Mouse (Mus musculus) WW6 (cell line): ENCODE measurements around the gene Gm7138.
"Not testable (repeated sequence)": the region's sequence is repeated elsewhere in the genome, so short reads cannot be mapped to it uniquely, and the experiment has no call there.

Experiments
- DNase-seq: peaks from one replicate; pipeline ENCODE4 v3.0.0-alpha.2; 2013; ENCODE audit warnings: low read depth, low spot score

Gm7138 gene

DNA sequence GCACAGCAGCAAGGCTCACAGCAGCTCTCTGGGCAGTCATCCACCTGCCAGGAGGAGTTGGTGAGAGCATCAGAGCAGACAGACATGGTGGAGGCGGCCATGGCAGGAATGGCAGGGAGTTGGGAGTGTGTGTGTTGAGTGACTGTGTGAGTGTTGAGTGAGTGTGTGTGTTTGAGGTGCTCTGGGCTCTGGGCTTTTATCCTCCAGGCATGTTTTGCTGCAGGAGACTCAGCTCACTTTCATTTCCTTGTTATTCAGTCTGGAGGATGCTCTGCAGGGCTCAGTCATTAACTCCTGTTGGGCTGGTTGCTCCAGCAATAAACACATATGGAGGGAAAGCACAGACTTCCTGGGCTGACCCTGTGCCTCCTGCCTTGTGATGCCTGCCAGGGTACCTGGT is at the start of gene Gm7138:
Gene Gm7138 (minus strand): TSS at position 101 of the 400 bp plus-strand sequence.
- not testable (repeated sequence) for DNase-seq

DNA sequence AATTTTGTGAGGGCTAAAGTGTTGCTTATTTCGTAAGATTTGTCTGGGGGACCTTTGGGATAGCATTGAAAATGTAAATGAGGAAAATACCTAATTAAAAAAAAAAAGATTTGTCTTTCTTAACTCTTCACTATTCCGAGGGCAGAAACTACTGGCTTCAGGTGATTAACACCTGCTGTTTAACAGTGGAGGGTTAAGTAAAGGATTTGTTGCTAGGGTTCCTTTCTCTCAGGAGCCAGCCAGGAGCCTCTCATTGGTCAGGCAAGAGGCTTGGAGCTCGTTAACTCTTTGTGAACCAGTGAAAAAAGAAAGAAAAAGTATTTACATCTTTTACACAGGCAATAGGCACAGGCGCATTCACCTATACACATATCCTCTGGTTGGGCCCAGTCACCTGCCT is 42.5 kb upstream of the Gm7138 start:
- DNase-seq = no peak

- no peak for DNase-seq
Observed at GRCm38 (mm10) chr10:77818523-77818922, 41.8 kb upstream of the Gm7138 start.

DNA sequence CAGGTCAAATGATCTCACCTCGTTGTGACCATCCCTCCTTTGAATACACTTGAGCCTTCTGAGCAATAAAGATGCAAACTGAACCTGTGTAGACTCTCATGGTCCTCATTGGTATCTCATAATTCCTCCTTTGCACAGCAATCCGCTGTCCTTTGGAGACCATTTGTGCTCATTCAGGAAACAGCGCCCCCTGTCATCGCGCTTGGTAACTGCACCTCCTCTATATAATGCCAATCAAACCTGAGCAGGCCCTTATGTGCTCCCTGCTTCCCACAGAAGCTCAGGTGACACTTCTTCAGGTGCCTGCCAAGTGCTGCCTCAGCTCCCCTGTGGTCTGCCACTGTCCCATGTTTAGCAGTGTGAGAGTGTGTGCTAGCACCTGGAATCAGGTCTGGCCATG is 38.8 kb upstream of the Gm7138 start:
- DNase-seq = no peak

DNA sequence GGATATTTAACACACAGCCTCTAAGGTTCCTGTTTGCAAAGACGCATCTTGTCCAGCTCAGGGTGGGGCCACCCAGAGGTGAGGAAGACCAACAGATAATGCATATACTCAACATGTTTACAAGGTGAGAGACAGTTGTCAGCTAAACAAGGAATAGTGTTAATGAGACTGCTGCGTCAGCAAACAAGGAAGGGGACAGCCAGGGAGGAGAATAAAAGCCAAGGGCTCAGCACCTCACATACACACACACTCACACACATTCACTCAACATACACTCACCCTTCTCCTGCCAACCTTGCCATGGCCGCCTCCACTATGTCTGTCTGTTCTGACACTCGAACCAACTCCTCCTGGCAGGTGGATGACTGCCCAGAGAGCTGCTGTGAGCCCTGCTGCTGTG is 37.6 kb upstream of the Gm7138 start, which contains the start of gene Gm2696:
Gene Gm2696 (plus strand): TSS at position 301 of the 400 bp plus-strand sequence.
- DNase-seq = no peak

DNA sequence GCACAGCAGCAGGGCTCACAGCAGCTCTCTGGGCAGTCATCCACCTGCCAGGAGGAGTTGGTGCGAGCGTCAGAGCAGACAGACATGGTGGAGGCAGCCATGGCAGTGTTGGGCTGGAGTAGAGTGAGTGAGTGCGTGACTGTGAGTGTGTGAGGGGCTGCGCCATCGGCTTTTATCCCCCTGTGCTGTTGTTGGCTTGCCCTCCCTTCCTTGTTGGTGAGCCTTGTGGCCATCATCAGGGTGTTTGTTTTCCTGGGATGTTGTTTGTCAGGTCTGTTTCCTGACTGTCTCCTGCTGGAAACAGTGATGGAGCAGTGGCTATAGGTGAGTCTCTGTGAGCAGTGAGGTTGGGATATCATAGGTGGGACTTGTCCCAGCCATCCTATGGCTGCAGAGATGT is 35.0 kb upstream of the Gm7138 start, which contains the start of gene Gm9507:
Gene Gm9507 (minus strand): TSS at position 101 of the 400 bp plus-strand sequence.
- no peak for DNase-seq

DNA sequence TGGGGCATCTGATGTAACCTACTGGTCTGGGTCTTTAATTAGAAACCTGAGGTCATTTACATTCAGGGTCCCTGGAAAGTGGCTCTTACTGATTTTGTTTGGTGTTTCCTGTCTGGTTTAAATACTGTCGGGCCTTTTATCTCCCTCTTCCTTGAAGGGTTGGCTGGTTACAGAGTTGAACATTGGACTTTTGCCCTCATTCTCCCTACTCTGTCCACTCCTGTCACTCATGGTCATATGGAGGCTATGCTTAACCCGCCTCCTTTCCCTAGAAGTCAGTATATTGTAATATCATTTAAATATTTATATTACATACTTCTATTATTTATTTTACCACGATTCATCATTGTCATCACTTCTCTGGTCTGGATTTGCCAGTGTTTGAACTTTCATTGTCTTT is 27.4 kb upstream of the Gm7138 start:
- no peak for DNase-seq

GRCm38 (mm10) chr10:77798921-77799508 is 22.3 kb upstream of the Gm7138 start, which contains the start of gene Gm19668:
Gene Gm19668, minus strand, starts transcription at chr10:77799133.
- DNase-seq = no peak

DNA sequence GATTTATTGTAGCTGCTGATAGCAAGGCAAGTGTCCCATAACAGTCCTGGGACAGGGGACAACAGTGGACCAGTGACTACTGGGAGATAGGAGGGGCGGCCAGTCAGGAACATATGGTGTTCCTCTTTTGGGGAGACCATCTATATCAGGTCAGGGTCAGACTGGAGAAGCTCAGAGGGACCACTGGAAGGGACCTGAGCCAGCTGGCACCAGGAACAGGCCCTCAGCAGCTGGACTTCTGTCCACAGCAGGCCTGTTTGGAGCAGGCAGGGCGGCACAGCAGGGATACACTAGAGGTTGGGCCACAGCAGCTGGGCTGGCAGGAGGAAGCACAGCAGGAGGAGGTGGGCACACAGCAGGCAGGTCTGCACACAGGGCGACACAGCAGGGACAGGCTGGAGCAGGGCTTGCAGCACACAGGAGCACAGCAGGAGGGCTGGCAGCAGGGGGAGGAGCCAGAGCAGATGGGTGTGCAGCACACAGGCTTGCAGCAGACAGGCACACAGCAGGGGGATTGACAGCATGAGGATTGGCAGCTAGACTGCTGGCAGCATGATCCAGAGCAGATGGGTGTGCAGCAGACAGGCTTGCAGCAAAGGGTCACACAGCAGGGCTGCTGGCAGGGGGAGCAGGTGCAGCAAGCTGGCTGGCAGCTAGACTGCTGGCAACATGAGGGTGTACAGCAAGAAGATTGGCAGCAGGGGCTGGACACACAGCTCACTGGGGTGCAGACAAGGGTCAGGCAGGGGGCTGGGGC is 21.6 kb upstream of the Gm7138 start:
- not testable (repeated sequence) for DNase-seq

- no peak for DNase-seq
Observed at GRCm38 (mm10) chr10:77797677-77798076, 20.9 kb upstream of the Gm7138 start.

DNA sequence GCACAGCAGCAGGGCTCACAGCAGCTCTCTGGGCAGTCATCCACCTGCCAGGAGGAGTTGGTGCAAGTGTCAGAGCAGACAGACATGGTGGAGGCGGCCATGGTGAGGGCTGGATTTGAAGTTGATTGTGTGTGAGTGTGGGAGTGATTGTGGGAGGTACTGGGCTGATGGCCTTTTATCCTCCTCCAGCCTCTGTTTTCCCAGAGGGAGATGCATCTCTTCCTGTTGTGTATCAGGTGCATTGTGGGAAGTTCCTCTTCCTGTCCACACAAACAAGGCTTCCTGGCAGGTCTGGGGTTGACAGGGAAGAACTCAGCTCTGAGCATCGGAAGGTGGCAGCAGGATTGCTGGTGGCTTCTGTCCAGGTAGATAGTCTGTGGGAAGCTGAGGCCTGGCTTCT is 18.2 kb upstream of the Gm7138 start, which contains the start of gene Gm9639:
Gene Gm9639 (minus strand): TSS at position 101 of the 400 bp plus-strand sequence.
- no peak for DNase-seq

- DNase-seq = no peak
Observed at GRCm38 (mm10) chr10:77788621-77789020, 11.9 kb upstream of the Gm7138 start.

GRCm38 (mm10) chr10:77787876-77788275 is 11.1 kb upstream of the Gm7138 start, which contains the start of gene Gm7137:
Gene Gm7137, minus strand, starts transcription at chr10:77788200.
- DNase-seq = not testable (repeated sequence)

DNA sequence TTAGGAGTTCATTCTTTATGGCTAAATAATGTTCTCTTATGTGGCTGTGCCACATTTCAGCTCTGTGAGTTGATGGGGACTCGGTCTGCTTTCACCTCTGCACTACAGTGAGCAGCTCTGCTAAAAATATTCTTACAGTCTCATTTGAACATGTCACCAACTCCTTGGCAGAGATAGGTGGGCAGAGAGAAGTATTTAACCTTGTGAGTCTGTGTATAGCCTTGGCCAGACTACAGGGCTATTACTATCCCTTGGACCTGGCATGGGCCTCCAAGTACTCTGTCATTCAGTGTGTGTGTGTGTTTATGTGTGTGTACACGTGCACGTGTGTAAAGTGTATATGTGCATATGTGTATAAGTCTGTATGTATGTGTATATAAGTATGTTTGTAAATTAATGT is 6.7 kb upstream of the Gm7138 start:
- DNase-seq = not testable (repeated sequence)

DNA sequence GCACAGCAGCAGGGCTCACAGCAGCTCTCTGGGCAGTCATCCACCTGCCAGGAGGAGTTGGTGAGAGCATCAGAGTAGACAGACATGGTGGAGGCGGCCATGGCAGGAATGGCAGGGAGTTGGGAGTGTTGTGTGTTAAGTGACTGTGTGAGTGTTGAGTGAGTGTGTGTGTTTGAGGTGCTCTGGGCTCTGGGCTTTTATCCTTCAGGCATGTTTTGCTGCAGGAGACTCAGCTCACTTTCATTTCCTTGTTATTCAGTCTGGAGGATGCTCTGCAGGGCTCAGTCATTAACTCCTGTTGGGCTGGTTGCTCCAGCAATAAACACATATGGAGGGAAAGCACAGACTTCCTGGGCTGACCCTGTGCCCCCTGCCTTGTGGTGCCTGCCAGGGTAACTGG is 5.7 kb upstream of the Gm7138 start, which contains the start of gene Gm3250:
Gene Gm3250 (minus strand): TSS at position 101 of the 400 bp plus-strand sequence.
- DNase-seq = not testable (repeated sequence)

DNA sequence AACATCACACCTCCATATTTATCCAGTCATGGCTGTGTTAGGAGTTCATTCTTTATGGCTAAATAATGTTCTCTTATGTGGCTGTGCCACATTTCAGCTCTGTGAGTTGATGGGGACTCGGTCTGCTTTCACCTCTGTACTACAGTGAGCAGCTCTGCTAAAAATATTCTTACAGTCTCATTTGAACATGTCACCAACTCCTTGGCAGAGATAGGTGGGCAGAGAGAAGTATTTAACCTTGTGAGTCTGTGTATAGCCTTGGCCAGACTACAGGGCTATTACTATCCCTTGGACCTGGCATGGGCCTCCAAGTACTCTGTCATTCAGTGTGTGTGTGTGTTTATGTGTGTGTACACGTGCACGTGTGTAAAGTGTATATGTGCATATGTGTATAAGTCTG is 4.6 kb downstream of the Gm7138 start:
- not testable (repeated sequence) for DNase-seq

GRCm38 (mm10) chr10:77771225-77771624 is 5.5 kb downstream of the Gm7138 start, which contains the start of gene Gm3238:
Gene Gm3238, minus strand, starts transcription at chr10:77771325.
- DNase-seq = not testable (repeated sequence)

- no peak for DNase-seq
Observed at GRCm38 (mm10) chr10:77769727-77770126, 7.0 kb downstream of the Gm7138 start.

- not testable (repeated sequence) for DNase-seq
Observed at GRCm38 (mm10) chr10:77759582-77759981, 17.2 kb downstream of the Gm7138 start, which contains the start of gene Gm3233. Gene Gm3233, minus strand, starts transcription at chr10:77759682.

DNA sequence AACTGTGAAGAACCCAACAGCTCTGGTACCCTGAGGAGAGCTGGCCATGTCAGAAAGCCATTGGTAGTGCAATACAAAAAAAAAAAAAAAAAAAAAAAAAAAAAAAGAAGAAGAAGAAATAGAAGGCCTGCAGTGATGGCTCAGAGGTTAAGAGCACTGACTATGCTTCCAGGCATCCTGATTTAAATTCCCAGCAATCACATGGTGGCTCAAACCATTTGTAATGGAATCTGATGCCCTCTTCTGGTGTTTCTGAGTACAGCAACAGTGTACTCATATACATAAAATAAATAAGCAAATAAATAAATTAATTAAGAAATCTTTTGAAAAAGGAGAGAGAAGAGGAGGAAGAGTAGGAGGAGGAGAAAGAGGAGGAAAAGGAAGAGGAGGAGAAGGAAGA is 23.3 kb downstream of the Gm7138 start:
- DNase-seq = no peak

GRCm38 (mm10) chr10:77752312-77752711 is 24.4 kb downstream of the Gm7138 start:
- not testable (repeated sequence) for DNase-seq

DNA sequence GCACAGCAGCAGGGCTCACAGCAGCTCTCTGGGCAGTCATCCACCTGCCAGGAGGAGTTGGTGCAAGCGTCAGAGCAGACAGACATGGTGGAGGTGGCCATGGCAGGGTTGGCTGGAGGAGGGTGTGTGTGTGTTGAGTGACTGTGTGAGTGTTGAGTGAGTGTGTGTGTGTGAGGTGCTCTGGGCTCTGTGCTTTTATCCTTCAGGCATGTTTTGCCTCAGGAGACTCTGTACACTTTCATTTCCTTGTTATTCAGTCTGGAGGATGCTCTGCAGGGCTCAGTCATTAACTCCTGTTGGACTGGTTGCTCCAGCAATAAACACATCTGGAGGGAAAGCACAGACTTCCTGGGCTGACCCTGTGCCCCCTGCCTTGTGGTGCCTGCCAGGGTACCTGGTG is 25.5 kb downstream of the Gm7138 start, which contains the start of gene Gm9736:
Gene Gm9736 (minus strand): TSS at position 101 of the 400 bp plus-strand sequence.
- DNase-seq = not testable (repeated sequence)
